Mouse (Mus musculus): ENCODE data around the gene Lad1. TPM values are rescaled to one million over a fixed set of nuclear protein-coding genes. Genes with fewer than 3 reads are reported as not detected.

Lad1 gene
- polyA plus RNA-seq, 2 experiments, result 12.2 to 25.9 TPM

DNA sequence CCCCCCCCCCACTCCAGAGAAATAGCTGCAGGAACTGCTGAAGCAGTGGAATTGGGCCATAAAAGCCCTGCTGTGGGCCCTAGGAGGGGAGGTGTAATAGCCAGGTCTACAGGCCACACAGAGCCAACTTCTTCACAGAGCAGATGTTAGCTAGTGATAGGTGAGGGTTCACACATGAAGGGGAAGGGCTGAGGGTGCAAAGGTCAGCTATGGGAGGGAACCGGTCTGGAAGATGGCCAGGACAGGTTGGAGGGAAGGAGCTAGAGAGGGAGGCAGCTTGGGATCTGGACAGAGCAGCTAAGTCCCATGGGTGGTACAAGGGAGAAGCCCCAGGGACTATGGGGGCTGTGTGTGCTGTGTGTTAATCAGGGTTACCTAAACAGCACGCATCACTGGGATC is 8.2 kb upstream of the Lad1 start:
- 26% methylated on average over 2 of the region's 2 CpGs for WGBS

DNA sequence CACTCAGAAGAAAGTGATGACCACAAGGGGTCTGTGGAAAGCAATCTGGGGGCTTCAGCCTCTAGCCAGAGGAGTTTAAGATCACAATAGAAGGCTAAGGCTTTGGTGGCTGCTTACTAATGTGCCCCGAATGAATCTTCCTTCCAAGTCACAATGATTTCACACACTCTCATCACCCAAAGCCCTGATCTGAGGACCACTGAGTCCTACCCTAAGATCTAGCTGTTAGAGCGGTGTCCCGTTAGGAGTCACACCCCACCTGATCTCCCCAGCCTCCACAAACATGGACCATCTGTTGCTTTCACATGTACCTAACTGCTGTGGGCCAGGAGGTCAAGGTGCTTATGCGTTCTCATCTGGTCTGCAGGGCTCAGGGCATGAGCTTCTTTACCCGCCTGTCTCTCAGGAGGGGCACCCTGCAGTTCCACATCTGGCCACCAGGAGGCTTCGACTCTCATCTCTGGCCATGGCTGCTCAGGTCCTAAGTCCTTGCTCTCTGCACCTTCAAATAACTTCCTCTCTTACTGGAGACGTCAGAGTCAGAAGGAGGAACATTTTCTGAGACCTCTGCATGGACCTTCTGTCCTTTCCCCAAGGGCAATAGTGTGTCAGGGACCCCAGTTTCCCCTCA is 7.3 kb upstream of the Lad1 start:
- WGBS, result 27% methylated on average over 7 of the region's 7 CpGs
- no peaks in the 10 kb centered on the region for H3K27me3 ChIP-seq (ENCODE audit: control insufficient read depth, insufficient read depth, low read length)
- H3K36me3 ChIP-seq (ENCODE audit: control insufficient read depth, insufficient read depth, low read length), result no peaks in the 10 kb centered on the region
- no peaks in the 10 kb centered on the region for H3K4me1 ChIP-seq (ENCODE audit: control insufficient read depth, insufficient read depth, low read length)
- no peak overlapping the region for H3K27ac ChIP-seq (replicated peaks; ENCODE audit: low read depth, low read length)
- no peak overlapping the region for H3K9ac ChIP-seq (ENCODE audit: low read depth, low read length, severe bottlenecking)
- no peak overlapping the region for H3K4me2 ChIP-seq (replicated peaks; ENCODE audit: low read depth, low read length, severe bottlenecking)
- no peak for ATAC-seq (ENCODE audit: low FRiP score, low read depth)
- DNase-seq (ENCODE audit: low spot score), result peak; percentile 70
- no peaks in the 10 kb centered on the region for H3K9me3 ChIP-seq (ENCODE audit: control insufficient read depth, low read length)
- no peak for TF ChIP-seq POLR2A (IDR thresholded peaks at IDR 0.05; ENCODE audit: borderline replicate concordance, extremely low read depth, insufficient read depth, insufficient read length)
- no peak overlapping the region for H3K4me3 ChIP-seq (replicated peaks; ENCODE audit: low read length)

More for the DNA sequence above, 8.2 kb upstream of the Lad1 start:
- ATAC-seq (ENCODE audit: low FRiP score, low read depth), result no peak
- Histone ChIP-seq H3K4me1 (ENCODE audit: control insufficient read depth, insufficient read depth, low read length) (no peaks in the 10 kb centered on the region), H3K9me3 (ENCODE audit: control insufficient read depth, low read length) (no peaks in the 10 kb centered on the region), H3K36me3 (ENCODE audit: control insufficient read depth, insufficient read depth, low read length) (no peaks in the 10 kb centered on the region), H3K9ac (ENCODE audit: low read depth, low read length, severe bottlenecking) (no peak overlapping the region), H3K27ac (replicated peaks; ENCODE audit: low read depth, low read length) (no peak overlapping the region), H3K4me3 (replicated peaks; ENCODE audit: low read length) (no peak overlapping the region), H3K4me2 (replicated peaks; ENCODE audit: low read depth, low read length, severe bottlenecking) (no peak overlapping the region), H3K27me3 (ENCODE audit: control insufficient read depth, insufficient read depth, low read length) (no peaks in the 10 kb centered on the region)
- DNase-seq (ENCODE audit: low spot score), result no peak
- no peak for TF ChIP-seq POLR2A (IDR thresholded peaks at IDR 0.05; ENCODE audit: borderline replicate concordance, extremely low read depth, insufficient read depth, insufficient read length)

- Histone ChIP-seq H3K27ac (replicated peaks; ENCODE audit: low read depth, low read length) (no peak overlapping the region), H3K9ac (ENCODE audit: low read depth, low read length, severe bottlenecking) (no peak overlapping the region), H3K4me2 (replicated peaks; ENCODE audit: low read depth, low read length, severe bottlenecking) (no peak overlapping the region), H3K27me3 (ENCODE audit: control insufficient read depth, insufficient read depth, low read length) (peaks cover 7% of the 10 kb centered on the region), H3K36me3 (ENCODE audit: control insufficient read depth, insufficient read depth, low read length) (no peaks in the 10 kb centered on the region), H3K4me1 (ENCODE audit: control insufficient read depth, insufficient read depth, low read length) (no peaks in the 10 kb centered on the region), H3K9me3 (ENCODE audit: control insufficient read depth, low read length) (no peaks in the 10 kb centered on the region), H3K4me3 (replicated peaks; ENCODE audit: low read length) (no peak overlapping the region)
- DNase-seq (ENCODE audit: low spot score), result no peak
- WGBS, result 73% methylated on average over 3 of the region's 3 CpGs
- ATAC-seq (ENCODE audit: low FRiP score, low read depth), result no peak
- no peak for TF ChIP-seq POLR2A (IDR thresholded peaks at IDR 0.05; ENCODE audit: borderline replicate concordance, extremely low read depth, insufficient read depth, insufficient read length)
Observed at GRCm38 (mm10) chr1:135812205-135812604, 6.2 kb upstream of the Lad1 start.

GRCm38 (mm10) chr1:135812618-135813017 is 5.8 kb upstream of the Lad1 start:
- no peak for TF ChIP-seq POLR2A (IDR thresholded peaks at IDR 0.05; ENCODE audit: borderline replicate concordance, extremely low read depth, insufficient read depth, insufficient read length)

GRCm38 (mm10) chr1:135813071-135813470 is 5.3 kb upstream of the Lad1 start:
- H3K27me3 ChIP-seq (ENCODE audit: control insufficient read depth, insufficient read depth, low read length), result peaks cover 15% of the 10 kb centered on the region
- no peaks in the 10 kb centered on the region for H3K36me3 ChIP-seq (ENCODE audit: control insufficient read depth, insufficient read depth, low read length)
- H3K4me2 ChIP-seq (replicated peaks; ENCODE audit: low read depth, low read length, severe bottlenecking), result no peak overlapping the region
- no peak overlapping the region for H3K27ac ChIP-seq (replicated peaks; ENCODE audit: low read depth, low read length)
- H3K9ac ChIP-seq (ENCODE audit: low read depth, low read length, severe bottlenecking), result no peak overlapping the region
- WGBS, result 69% methylated on average over 4 of the region's 4 CpGs
- no peaks in the 10 kb centered on the region for H3K4me1 ChIP-seq (ENCODE audit: control insufficient read depth, insufficient read depth, low read length)
- DNase-seq (ENCODE audit: low spot score), result no peak
- no peaks in the 10 kb centered on the region for H3K9me3 ChIP-seq (ENCODE audit: control insufficient read depth, low read length)
- no peak for ATAC-seq (ENCODE audit: low FRiP score, low read depth)
- no peak overlapping the region for H3K4me3 ChIP-seq (replicated peaks; ENCODE audit: low read length)
- no peak for TF ChIP-seq POLR2A (IDR thresholded peaks at IDR 0.05; ENCODE audit: borderline replicate concordance, extremely low read depth, insufficient read depth, insufficient read length)

More at GRCm38 (mm10) chr1:135812618-135813017, 5.8 kb upstream of the Lad1 start:
- Histone ChIP-seq H3K9ac (ENCODE audit: low read depth, low read length, severe bottlenecking) (no peak overlapping the region), H3K4me3 (replicated peaks; ENCODE audit: low read length) (no peak overlapping the region), H3K36me3 (ENCODE audit: control insufficient read depth, insufficient read depth, low read length) (no peaks in the 10 kb centered on the region), H3K4me2 (replicated peaks; ENCODE audit: low read depth, low read length, severe bottlenecking) (no peak overlapping the region), H3K27me3 (ENCODE audit: control insufficient read depth, insufficient read depth, low read length) (peaks cover 11% of the 10 kb centered on the region), H3K9me3 (ENCODE audit: control insufficient read depth, low read length) (no peaks in the 10 kb centered on the region), H3K4me1 (ENCODE audit: control insufficient read depth, insufficient read depth, low read length) (no peaks in the 10 kb centered on the region), H3K27ac (replicated peaks; ENCODE audit: low read depth, low read length) (no peak overlapping the region)
- 35% methylated on average over 2 of the region's 2 CpGs for WGBS
- DNase-seq (ENCODE audit: low spot score), result no peak
- ATAC-seq (ENCODE audit: low FRiP score, low read depth), result no peak

All from limb, embryonic 14.5 days (tissue).